In genomic region chr3:88855837-88856236, GRCm38 (mm10) we compare ENCODE assay signal across 25 mouse cellular contexts. TPM values are rescaled to one million over a fixed set of nuclear protein-coding genes. Genes with fewer than 3 reads are reported as not detected.
A peak's percentile ranks its signal among the peaks of the same experiment; 100 is the strongest.
DNase-seq lines count a peak whose midpoint lies in the region; ATAC-seq and TF ChIP-seq lines count a peak whose summit lies in the region.
"Had no signal": no experiment of that assay in that cellular context is flagged by ENCODE, and none has a peak within 500 bp of the region (broad histone marks: within the 10 kb centered on the region; RNA-seq: fewer than 3 reads in every experiment).

No protein-coding gene starts in this region.

- no peak for ATAC-seq in intestine, embryonic 14.5 days (replicated peaks; ENCODE audit: low FRiP score, low TSS enrichment, low read depth)
- no peak for ATAC-seq in intestine, postnatal 0 days
- peak; percentile 89 for ATAC-seq in lung, postnatal 0 days
- ATAC-seq: forebrain, embryonic 14.5 days had no signal

- no peaks in the 10 kb centered on the region for H3K4me1 ChIP-seq in intestine, embryonic 14.5 days (replicated peaks; ENCODE audit: control insufficient read depth, insufficient read depth, low read length)
- no peaks in the 10 kb centered on the region for H3K4me1 ChIP-seq in intestine, postnatal 0 days (replicated peaks; ENCODE audit: control insufficient read depth, insufficient read depth, low read length)
- no peaks in the 10 kb centered on the region for H3K4me1 ChIP-seq in lung, postnatal 0 days (ENCODE audit: insufficient read depth, low read depth, low read length)
- H3K4me1 ChIP-seq: heart, embryonic 15.5 days; hindbrain, embryonic 13.5 days; limb, embryonic 12.5 days; liver, embryonic 15.5 days; midbrain, embryonic 10.5 days; neural tube, embryonic 13.5 days had no signal

- H3K9me3 ChIP-seq in intestine, embryonic 14.5 days (ENCODE audit: control insufficient read depth, low read length) = no peaks in the 10 kb centered on the region
- no peaks in the 10 kb centered on the region for H3K9me3 ChIP-seq in intestine, postnatal 0 days (ENCODE audit: control insufficient read depth)
- no peaks in the 10 kb centered on the region for H3K9me3 ChIP-seq in lung, postnatal 0 days (ENCODE audit: low read length)
- H3K9me3 ChIP-seq: heart, embryonic 15.5 days; hindbrain, embryonic 13.5 days; limb, embryonic 12.5 days; liver, embryonic 15.5 days; midbrain, embryonic 10.5 days; neural tube, embryonic 13.5 days had no signal

- 89% methylated on average over 6 of the region's 6 CpGs for WGBS in intestine, embryonic 14.5 days
- 72% methylated on average over 6 of the region's 6 CpGs for WGBS in intestine, postnatal 0 days
- 52% methylated on average over 6 of the region's 6 CpGs for WGBS in lung, postnatal 0 days

- no peaks in the 10 kb centered on the region for H3K27me3 ChIP-seq in intestine, embryonic 14.5 days (replicated peaks; ENCODE audit: control insufficient read depth, insufficient read depth, low read length)
- H3K27me3 ChIP-seq in intestine, postnatal 0 days (replicated peaks; ENCODE audit: control insufficient read depth, insufficient read depth, low read length) = no peaks in the 10 kb centered on the region
- no peaks in the 10 kb centered on the region for H3K27me3 ChIP-seq in lung, postnatal 0 days (replicated peaks; ENCODE audit: insufficient read depth, low read length)
- H3K27me3 ChIP-seq: heart, embryonic 15.5 days; hindbrain, embryonic 13.5 days; limb, embryonic 12.5 days; liver, embryonic 15.5 days; neural tube, embryonic 13.5 days had no signal

- H3K9ac ChIP-seq in intestine, embryonic 14.5 days (ENCODE audit: low read length) = no peak overlapping the region
- no peak overlapping the region for H3K9ac ChIP-seq in intestine, postnatal 0 days (ENCODE audit: low read depth, low read length)
- H3K9ac ChIP-seq in lung, postnatal 0 days (replicated peaks; ENCODE audit: low read depth) = no peak overlapping the region
- H3K9ac ChIP-seq: heart, embryonic 15.5 days; hindbrain, embryonic 13.5 days; limb, embryonic 12.5 days; liver, embryonic 15.5 days; neural tube, embryonic 13.5 days had no signal

- peak; percentile 23 for DNase-seq in intestine, embryonic 14.5 days (ENCODE audit: low spot score)
- DNase-seq in lung, adult 18-20 months = peak; percentile 35 to 39
- peak; percentile 86 for DNase-seq in lung, postnatal 0 days (ENCODE audit: low spot score)
- DNase-seq in lung, postnatal 4 days = peak; percentile 9 to 37
- DNase-seq in urinary bladder, adult 18-20 months (ENCODE audit: low spot score in 2 of 2) = no peak
- DNase-seq in spleen, adult 12 weeks (ENCODE audit: low spot score) = no peak
- DNase-seq: adrenal gland, adult 8-10 months; cerebellum, adult 9-10 months; cerebellum, postnatal 36 days; gastrocnemius, postnatal 25 days; heart, adult 18-20 months; heart, postnatal 36 days; kidney, adult 11 months; kidney, postnatal 36 days had no signal

- no peak overlapping the region for H3K4me3 ChIP-seq in intestine, embryonic 14.5 days (ENCODE audit: low read depth, low read length)
- H3K4me3 ChIP-seq in intestine, postnatal 0 days (ENCODE audit: low read depth, low read length) = no peak overlapping the region
- no peak overlapping the region for H3K4me3 ChIP-seq in lung, postnatal 0 days (ENCODE audit: low read depth, low read length)
- H3K4me3 ChIP-seq: heart, embryonic 15.5 days; hindbrain, embryonic 13.5 days; layer of hippocampus, adult 2 months; left cerebral cortex, adult 2 months; limb, embryonic 12.5 days; liver, embryonic 15.5 days; midbrain, embryonic 10.5 days; myocyte; neural tube, embryonic 13.5 days had no signal

- no peak overlapping the region for H3K4me2 ChIP-seq in intestine, embryonic 14.5 days (ENCODE audit: low read length)
- H3K4me2 ChIP-seq in intestine, postnatal 0 days (replicated peaks; ENCODE audit: low read depth) = no peak overlapping the region
- no peak overlapping the region for H3K4me2 ChIP-seq in lung, postnatal 0 days (replicated peaks; ENCODE audit: low read depth, low read length)
- H3K4me2 ChIP-seq: heart, embryonic 15.5 days; hindbrain, embryonic 13.5 days; limb, embryonic 12.5 days; liver, embryonic 15.5 days; neural tube, embryonic 13.5 days had no signal

- TF ChIP-seq EP300 in lung, postnatal 0 days (IDR thresholded peaks at IDR 0.05) = peak; percentile 9; the same call in 1 of the 2 replicates

- TF ChIP-seq CTCF in intestine, postnatal 0 days (IDR thresholded peaks at IDR 0.05; ENCODE audit: low read depth) = no peak
- TF ChIP-seq CTCF in lung, postnatal 0 days (IDR thresholded peaks at IDR 0.05) = no peak

- H3K36me3 ChIP-seq in intestine, embryonic 14.5 days (ENCODE audit: control insufficient read depth, insufficient read depth, low read length) = peaks cover 78% of the 10 kb centered on the region
- H3K36me3 ChIP-seq in intestine, postnatal 0 days (ENCODE audit: control insufficient read depth, insufficient read depth) = peaks cover 63% of the 10 kb centered on the region
- H3K36me3 ChIP-seq in lung, postnatal 0 days (ENCODE audit: insufficient read depth, low read length) = peaks cover 26% of the 10 kb centered on the region

- H3K27ac ChIP-seq in intestine, embryonic 14.5 days (ENCODE audit: low read depth) = no peak overlapping the region
- H3K27ac ChIP-seq in intestine, postnatal 0 days (ENCODE audit: low read depth, low read length) = no peak overlapping the region
- H3K27ac ChIP-seq in lung, postnatal 0 days (ENCODE audit: low read length) = peak overlapping the region; percentile 60; the same call in 1 of the 2 replicates
- H3K27ac ChIP-seq: heart, embryonic 15.5 days; hindbrain, embryonic 13.5 days; layer of hippocampus, adult 2 months; left cerebral cortex, adult 2 months; limb, embryonic 12.5 days; liver, embryonic 15.5 days; midbrain, embryonic 10.5 days; neural tube, embryonic 13.5 days had no signal

RNA-seq across cellular contexts. Expression of gene Gon4l, which starts 20.8 kb away (rescaled TPM):
- polyA plus RNA-seq in intestine, embryonic 14.5 days (2014; fragmentation: Nextera tagmentation; extraction: Ambion mirVana) = 14.7 and 14.8 TPM in 2 replicates
- 3.3 and 3.7 TPM in 2 replicates for polyA plus RNA-seq in intestine, postnatal 0 days (2015; fragmentation: Nextera tagmentation; extraction: Ambion mirVana)
- 4.6 and 5.0 TPM in 2 replicates for polyA plus RNA-seq in lung, postnatal 0 days (2015; fragmentation: Nextera tagmentation; extraction: Ambion mirVana)

RNA-seq across cellular contexts. Expression of gene Msto1, which starts 58.0 kb away (rescaled TPM):
- 52.9 and 56.0 TPM in 2 replicates for polyA plus RNA-seq in intestine, embryonic 14.5 days (2014; fragmentation: Nextera tagmentation; extraction: Ambion mirVana)
- 20.7 and 22.4 TPM in 2 replicates for polyA plus RNA-seq in intestine, postnatal 0 days (2015; fragmentation: Nextera tagmentation; extraction: Ambion mirVana)
- 23.2 and 24.6 TPM in 2 replicates for polyA plus RNA-seq in lung, postnatal 0 days (2015; fragmentation: Nextera tagmentation; extraction: Ambion mirVana)

Comparison
In these comparisons a context has a peak if more than half of its experiments do, and no peak if none do; other contexts are left out.
1. DNase-seq: peak in intestine, embryonic 14.5 days (single experiment), lung, adult 18-20 months (2 of 2), lung, postnatal 0 days (single experiment) and lung, postnatal 4 days (2 of 2); none in urinary bladder, adult 18-20 months (0 of 2) and spleen, adult 12 weeks (single experiment).